Mouse (Mus musculus): ENCODE measurements around the gene St8sia4. TPM values are rescaled to one million over a fixed set of nuclear protein-coding genes. Genes with fewer than 3 reads are reported as not detected.
A peak's percentile ranks its signal among the peaks of the same experiment; 100 is the strongest.

The St8sia4 gene
- polyA plus RNA-seq, 1 experiment from 2014 or later, result 8.7 TPM

DNA sequence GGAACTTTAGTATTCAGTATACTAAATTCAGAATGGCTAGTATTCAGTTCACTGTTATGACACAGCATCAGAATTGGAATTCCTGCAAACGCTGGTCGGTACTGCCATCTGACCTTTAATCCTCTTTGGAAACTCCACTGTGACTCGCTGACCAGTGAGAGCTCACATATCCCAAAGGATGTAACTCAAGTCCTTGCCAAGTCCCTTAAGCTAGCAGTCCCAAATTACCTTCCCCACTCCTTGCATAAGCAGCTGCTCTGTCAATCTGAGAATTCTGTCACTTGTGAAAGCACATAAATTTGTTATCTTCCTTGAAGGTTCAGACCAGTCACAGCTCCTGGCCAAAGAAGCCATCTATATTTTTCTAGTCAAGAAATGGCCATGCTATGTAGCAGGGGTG, 48.7 kb downstream of the St8sia4 start:
- ATAC-seq (ENCODE audit: low read depth) (no peak), DNase-seq (ENCODE audit: low spot score) (peak; percentile 36)
- Histone ChIP-seq H3K4me1 (ENCODE audit: control insufficient read depth, insufficient read depth, low read length) (0 out of 2 replicates have a peak, but pooled peaks cover 4% of the 10 kb centered on the region), H3K27ac (replicated peaks; ENCODE audit: low read depth, low read length) (no peak overlapping the region), H3K4me2 (ENCODE audit: low read depth, low read length) (no peak overlapping the region), H3K9ac (ENCODE audit: low read depth, low read length) (no peak overlapping the region), H3K27me3 (replicated peaks; ENCODE audit: control insufficient read depth, insufficient read depth, low read length) (no peaks in the 10 kb centered on the region), H3K9me3 (ENCODE audit: control insufficient read depth, low read length) (no peaks in the 10 kb centered on the region), H3K4me3 (ENCODE audit: low read depth, low read length) (no peak overlapping the region), H3K36me3 (ENCODE audit: control insufficient read depth, insufficient read depth, low read length) (no peaks in the 10 kb centered on the region)
- WGBS, result 21% methylated on average over 3 of the region's 3 CpGs

GRCm38 (mm10) chr1:95618125-95618524, 49.2 kb downstream of the St8sia4 start:
- 0 out of 2 replicates have a peak, but pooled peaks cover 4% of the 10 kb centered on the region for H3K4me1 ChIP-seq (ENCODE audit: control insufficient read depth, insufficient read depth, low read length)
- no peaks in the 10 kb centered on the region for H3K36me3 ChIP-seq (ENCODE audit: control insufficient read depth, insufficient read depth, low read length)
- H3K27me3 ChIP-seq (replicated peaks; ENCODE audit: control insufficient read depth, insufficient read depth, low read length), result no peaks in the 10 kb centered on the region
- no peak for DNase-seq (ENCODE audit: low spot score)
- no peak overlapping the region for H3K4me3 ChIP-seq (ENCODE audit: low read depth, low read length)
- WGBS, result 51% methylated on average over 3 of the region's 3 CpGs
- H3K9ac ChIP-seq (ENCODE audit: low read depth, low read length), result no peak overlapping the region
- H3K27ac ChIP-seq (replicated peaks; ENCODE audit: low read depth, low read length), result no peak overlapping the region
- no peak overlapping the region for H3K4me2 ChIP-seq (ENCODE audit: low read depth, low read length)
- H3K9me3 ChIP-seq (ENCODE audit: control insufficient read depth, low read length), result no peaks in the 10 kb centered on the region
- ATAC-seq (ENCODE audit: low read depth), result no peak

GRCm38 (mm10) chr1:95610017-95610416, 57.4 kb downstream of the St8sia4 start:
- Histone ChIP-seq H3K9ac (ENCODE audit: low read depth, low read length) (no peak overlapping the region), H3K27ac (replicated peaks; ENCODE audit: low read depth, low read length) (no peak overlapping the region), H3K27me3 (replicated peaks; ENCODE audit: control insufficient read depth, insufficient read depth, low read length) (no peaks in the 10 kb centered on the region), H3K4me3 (ENCODE audit: low read depth, low read length) (no peak overlapping the region), H3K4me1 (ENCODE audit: control insufficient read depth, insufficient read depth, low read length) (no peaks in the 10 kb centered on the region), H3K9me3 (ENCODE audit: control insufficient read depth, low read length) (no peaks in the 10 kb centered on the region), H3K4me2 (ENCODE audit: low read depth, low read length) (no peak overlapping the region), H3K36me3 (ENCODE audit: control insufficient read depth, insufficient read depth, low read length) (no peaks in the 10 kb centered on the region)
- 81% methylated on average over 2 of the region's 2 CpGs for WGBS
- no peak for DNase-seq (ENCODE audit: low spot score)
- no peak for ATAC-seq (ENCODE audit: low read depth)

DNA sequence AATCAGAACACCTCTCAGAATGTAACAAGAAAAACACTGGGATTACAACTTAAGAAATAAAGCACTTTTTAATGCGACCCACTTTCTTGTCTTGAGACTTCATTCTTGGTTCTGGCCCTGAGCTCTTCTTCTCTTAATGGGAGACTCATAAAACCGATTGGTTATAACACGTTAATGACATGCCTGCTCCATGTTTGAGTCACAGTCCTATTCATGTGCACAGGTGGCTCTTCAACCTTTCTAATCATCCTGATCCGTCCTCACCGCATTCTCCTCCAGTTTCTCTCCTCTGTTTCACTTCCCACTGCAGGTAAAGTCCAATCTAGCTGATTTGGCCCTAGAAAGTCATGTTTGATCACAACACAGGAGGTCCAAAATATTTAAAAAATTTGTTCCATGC, 58.3 kb downstream of the St8sia4 start:
- H3K27ac ChIP-seq (replicated peaks; ENCODE audit: low read depth, low read length), result no peak overlapping the region
- ATAC-seq (ENCODE audit: low read depth) (no peak), DNase-seq (ENCODE audit: low spot score) (no peak)
- H3K36me3 ChIP-seq (ENCODE audit: control insufficient read depth, insufficient read depth, low read length), result no peaks in the 10 kb centered on the region
- no peaks in the 10 kb centered on the region for H3K9me3 ChIP-seq (ENCODE audit: control insufficient read depth, low read length)
- H3K4me1 ChIP-seq (ENCODE audit: control insufficient read depth, insufficient read depth, low read length), result no peaks in the 10 kb centered on the region
- H3K27me3 ChIP-seq (replicated peaks; ENCODE audit: control insufficient read depth, insufficient read depth, low read length), result no peaks in the 10 kb centered on the region
- 79% methylated on average over 5 of the region's 5 CpGs for WGBS
- no peak overlapping the region for H3K4me3 ChIP-seq (ENCODE audit: low read depth, low read length)
- no peak overlapping the region for H3K9ac ChIP-seq (ENCODE audit: low read depth, low read length)
- no peak overlapping the region for H3K4me2 ChIP-seq (ENCODE audit: low read depth, low read length)

DNA sequence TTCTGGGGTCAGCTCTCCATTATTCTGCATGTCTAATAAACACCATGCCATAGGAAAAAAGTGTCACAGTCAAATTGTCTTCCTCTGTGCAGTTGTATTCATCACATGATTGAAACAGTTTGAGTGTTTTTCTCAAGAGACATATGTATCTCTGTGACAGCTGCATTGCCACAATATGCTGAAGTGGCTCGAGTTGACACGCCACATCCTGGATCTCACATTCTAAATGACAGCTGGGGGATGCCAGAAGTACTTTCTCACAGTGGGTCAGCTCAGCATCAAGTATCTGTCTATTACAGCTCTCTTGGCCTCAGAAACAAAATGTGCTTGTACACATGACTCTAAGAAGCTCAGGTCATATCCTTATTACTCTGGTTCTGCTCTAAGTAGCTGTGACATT, 61.9 kb downstream of the St8sia4 start:
- H3K4me3 ChIP-seq (ENCODE audit: low read depth, low read length), result no peak overlapping the region
- no peaks in the 10 kb centered on the region for H3K9me3 ChIP-seq (ENCODE audit: control insufficient read depth, low read length)
- 73% methylated on average over 2 of the region's 2 CpGs for WGBS
- no peak overlapping the region for H3K9ac ChIP-seq (ENCODE audit: low read depth, low read length)
- DNase-seq (ENCODE audit: low spot score), result peak; percentile 75
- H3K4me1 ChIP-seq (ENCODE audit: control insufficient read depth, insufficient read depth, low read length), result no peaks in the 10 kb centered on the region
- no peaks in the 10 kb centered on the region for H3K27me3 ChIP-seq (replicated peaks; ENCODE audit: control insufficient read depth, insufficient read depth, low read length)
- H3K27ac ChIP-seq (replicated peaks; ENCODE audit: low read depth, low read length), result no peak overlapping the region
- no peaks in the 10 kb centered on the region for H3K36me3 ChIP-seq (ENCODE audit: control insufficient read depth, insufficient read depth, low read length)
- peak; percentile 53; the same call in 1 of the 2 replicates for ATAC-seq (ENCODE audit: low read depth)
- no peak overlapping the region for H3K4me2 ChIP-seq (ENCODE audit: low read depth, low read length)

GRCm38 (mm10) chr1:95598108-95598507, 69.3 kb downstream of the St8sia4 start:
- H3K4me2 ChIP-seq (ENCODE audit: low read depth, low read length), result no peak overlapping the region
- no peak overlapping the region for H3K27ac ChIP-seq (replicated peaks; ENCODE audit: low read depth, low read length)
- WGBS, result 82% methylated on average over 1 of the region's 1 CpGs
- H3K9me3 ChIP-seq (ENCODE audit: control insufficient read depth, low read length), result no peaks in the 10 kb centered on the region
- DNase-seq (ENCODE audit: low spot score) (no peak), ATAC-seq (ENCODE audit: low read depth) (no peak)
- no peaks in the 10 kb centered on the region for H3K36me3 ChIP-seq (ENCODE audit: control insufficient read depth, insufficient read depth, low read length)
- no peak overlapping the region for H3K4me3 ChIP-seq (ENCODE audit: low read depth, low read length)
- no peaks in the 10 kb centered on the region for H3K4me1 ChIP-seq (ENCODE audit: control insufficient read depth, insufficient read depth, low read length)
- H3K27me3 ChIP-seq (replicated peaks; ENCODE audit: control insufficient read depth, insufficient read depth, low read length), result no peaks in the 10 kb centered on the region
- no peak overlapping the region for H3K9ac ChIP-seq (ENCODE audit: low read depth, low read length)

DNA sequence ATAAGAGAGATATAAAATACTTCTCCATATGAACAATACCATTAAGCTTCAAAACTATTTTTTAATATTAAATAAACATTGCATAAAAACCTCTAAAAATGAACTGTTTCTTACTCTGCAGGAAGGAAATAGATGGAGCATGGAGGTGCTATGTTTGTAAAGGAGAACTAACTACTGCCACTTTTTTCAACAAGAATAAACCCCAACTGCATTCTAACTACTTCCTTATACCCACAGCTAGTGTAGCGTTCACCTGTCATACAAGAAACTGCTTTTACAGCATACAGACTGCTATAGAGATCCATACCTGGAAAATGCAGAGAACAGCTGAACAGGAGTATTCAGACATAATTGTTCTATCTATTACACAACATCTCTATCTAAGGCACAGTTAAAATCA, 70.5 kb downstream of the St8sia4 start:
- no peaks in the 10 kb centered on the region for H3K27me3 ChIP-seq (replicated peaks; ENCODE audit: control insufficient read depth, insufficient read depth, low read length)
- H3K36me3 ChIP-seq (ENCODE audit: control insufficient read depth, insufficient read depth, low read length), result no peaks in the 10 kb centered on the region
- no peak overlapping the region for H3K27ac ChIP-seq (replicated peaks; ENCODE audit: low read depth, low read length)
- no peak for ATAC-seq (ENCODE audit: low read depth)
- no peaks in the 10 kb centered on the region for H3K9me3 ChIP-seq (ENCODE audit: control insufficient read depth, low read length)
- no peaks in the 10 kb centered on the region for H3K4me1 ChIP-seq (ENCODE audit: control insufficient read depth, insufficient read depth, low read length)
- H3K9ac ChIP-seq (ENCODE audit: low read depth, low read length), result no peak overlapping the region
- no peak for DNase-seq (ENCODE audit: low spot score)
- 92% methylated on average over 1 of the region's 1 CpGs for WGBS
- no peak overlapping the region for H3K4me2 ChIP-seq (ENCODE audit: low read depth, low read length)
- no peak overlapping the region for H3K4me3 ChIP-seq (ENCODE audit: low read depth, low read length)

- ATAC-seq (ENCODE audit: low read depth), result no peak
- H3K4me1 ChIP-seq (ENCODE audit: control insufficient read depth, insufficient read depth, low read length), result no peaks in the 10 kb centered on the region
- H3K9me3 ChIP-seq (ENCODE audit: control insufficient read depth, low read length), result no peaks in the 10 kb centered on the region
- WGBS, result 72% methylated on average over 2 of the region's 2 CpGs
- H3K36me3 ChIP-seq (ENCODE audit: control insufficient read depth, insufficient read depth, low read length), result no peaks in the 10 kb centered on the region
- H3K27me3 ChIP-seq (replicated peaks; ENCODE audit: control insufficient read depth, insufficient read depth, low read length), result no peaks in the 10 kb centered on the region
- H3K27ac ChIP-seq (replicated peaks; ENCODE audit: low read depth, low read length), result no peak overlapping the region
- no peak for DNase-seq (ENCODE audit: low spot score)
- H3K9ac ChIP-seq (ENCODE audit: low read depth, low read length), result no peak overlapping the region
- no peak overlapping the region for H3K4me3 ChIP-seq (ENCODE audit: low read depth, low read length)
- no peak overlapping the region for H3K4me2 ChIP-seq (ENCODE audit: low read depth, low read length)
Observed at GRCm38 (mm10) chr1:95591101-95591500, 76.3 kb downstream of the St8sia4 start.

- 60% methylated on average over 2 of the region's 2 CpGs for WGBS
- no peak overlapping the region for H3K9ac ChIP-seq (ENCODE audit: low read depth, low read length)
- H3K4me1 ChIP-seq (ENCODE audit: control insufficient read depth, insufficient read depth, low read length), result no peaks in the 10 kb centered on the region
- no peaks in the 10 kb centered on the region for H3K36me3 ChIP-seq (ENCODE audit: control insufficient read depth, insufficient read depth, low read length)
- H3K4me3 ChIP-seq (ENCODE audit: low read depth, low read length), result no peak overlapping the region
- no peak for ATAC-seq (ENCODE audit: low read depth)
- no peak for DNase-seq (ENCODE audit: low spot score)
- no peaks in the 10 kb centered on the region for H3K9me3 ChIP-seq (ENCODE audit: control insufficient read depth, low read length)
- no peak overlapping the region for H3K27ac ChIP-seq (replicated peaks; ENCODE audit: low read depth, low read length)
- H3K4me2 ChIP-seq (ENCODE audit: low read depth, low read length), result no peak overlapping the region
- no peaks in the 10 kb centered on the region for H3K27me3 ChIP-seq (replicated peaks; ENCODE audit: control insufficient read depth, insufficient read depth, low read length)
Observed at GRCm38 (mm10) chr1:95590108-95590507, 77.3 kb downstream of the St8sia4 start.

Data from embryonic facial prominence, embryonic 14.5 days (tissue).